Mouse (Mus musculus) embryo, embryonic 9.5 days (tissue): ENCODE results near the gene Tiam2.

Source experiments
- DNase-seq: peaks from one replicate; pipeline ENCODE4 v3.0.0-alpha.2; 2017; ENCODE audit errors: extremely low spot score

The Tiam2 gene

GRCm38 (mm10) chr17:3448725-3449124 is 122.4 kb downstream of the Tiam2 start:
- peak; percentile 62 for DNase-seq

GRCm38 (mm10) chr17:3451077-3451476 is 124.7 kb downstream of the Tiam2 start:
- peak; percentile 30 for DNase-seq

- DNase-seq = no peak
These were observed 126.4 kb downstream of the Tiam2 start for GRCm38 (mm10) chr17:3452571-3453311.

GRCm38 (mm10) chr17:3453946-3454345 is 127.6 kb downstream of the Tiam2 start:
- no peak for DNase-seq

- DNase-seq = no peak
These were observed 128.5 kb downstream of the Tiam2 start for GRCm38 (mm10) chr17:3454850-3455249.

- DNase-seq = no peak
These were observed 131.7 kb downstream of the Tiam2 start for GRCm38 (mm10) chr17:3457914-3458681.

- no peak for DNase-seq
These were observed 139.5 kb downstream of the Tiam2 start for GRCm38 (mm10) chr17:3465861-3466260.

DNA sequence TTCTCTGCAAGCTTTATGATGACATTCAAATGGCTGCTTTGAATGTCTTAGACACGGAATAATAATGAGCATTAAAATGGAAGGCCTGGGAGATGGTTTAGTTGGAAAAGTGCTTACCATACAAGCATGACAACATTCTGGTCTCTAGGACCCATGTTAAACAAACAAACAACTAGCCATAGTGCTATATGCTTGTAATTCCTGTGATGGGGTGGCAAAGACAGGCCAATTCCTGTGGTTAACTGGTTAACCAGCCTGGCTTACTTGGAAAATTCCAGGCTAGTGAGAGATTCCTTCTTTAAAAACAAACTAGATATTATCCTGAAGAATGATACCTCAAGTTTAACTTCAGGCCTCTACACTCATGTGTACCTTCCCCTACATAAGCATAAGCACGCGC is 140.3 kb downstream of the Tiam2 start:
- DNase-seq = no peak

DNA sequence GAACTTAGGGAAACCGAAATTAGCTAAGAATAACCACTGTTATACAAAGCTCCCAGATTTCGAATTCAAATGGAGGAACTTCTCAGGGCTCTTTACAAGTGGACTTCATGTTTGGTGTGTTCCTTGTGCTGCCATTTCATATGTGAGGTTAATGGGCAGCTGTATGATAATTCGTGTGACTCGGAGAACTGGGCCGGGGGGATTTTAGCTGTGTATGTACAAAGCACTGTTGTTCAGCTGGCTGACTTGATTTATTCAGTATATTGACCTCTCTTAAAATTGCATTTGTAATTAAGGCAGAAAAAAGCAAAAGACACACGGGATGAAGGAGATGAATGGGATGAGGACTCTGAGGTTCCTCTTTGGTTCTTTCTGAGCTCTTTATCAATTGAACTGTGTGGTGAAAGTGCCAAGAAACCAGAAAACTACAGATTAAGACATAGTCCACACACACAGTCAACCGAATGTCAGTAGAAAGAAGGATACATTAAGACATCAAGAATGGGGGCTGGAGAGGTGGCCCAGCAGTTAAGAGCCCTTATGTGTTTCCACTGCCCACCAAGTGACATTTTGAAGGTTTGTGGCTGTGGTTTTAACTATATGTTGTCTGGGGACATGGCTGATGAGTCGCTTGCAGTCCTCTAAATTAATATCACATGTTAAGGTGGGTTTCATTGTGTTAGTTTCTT is 141.4 kb downstream of the Tiam2 start:
- DNase-seq = no peak

GRCm38 (mm10) chr17:3472018-3472417 is 145.6 kb downstream of the Tiam2 start:
- no peak for DNase-seq

GRCm38 (mm10) chr17:3476546-3476945 is 150.2 kb downstream of the Tiam2 start:
- no peak for DNase-seq

DNA sequence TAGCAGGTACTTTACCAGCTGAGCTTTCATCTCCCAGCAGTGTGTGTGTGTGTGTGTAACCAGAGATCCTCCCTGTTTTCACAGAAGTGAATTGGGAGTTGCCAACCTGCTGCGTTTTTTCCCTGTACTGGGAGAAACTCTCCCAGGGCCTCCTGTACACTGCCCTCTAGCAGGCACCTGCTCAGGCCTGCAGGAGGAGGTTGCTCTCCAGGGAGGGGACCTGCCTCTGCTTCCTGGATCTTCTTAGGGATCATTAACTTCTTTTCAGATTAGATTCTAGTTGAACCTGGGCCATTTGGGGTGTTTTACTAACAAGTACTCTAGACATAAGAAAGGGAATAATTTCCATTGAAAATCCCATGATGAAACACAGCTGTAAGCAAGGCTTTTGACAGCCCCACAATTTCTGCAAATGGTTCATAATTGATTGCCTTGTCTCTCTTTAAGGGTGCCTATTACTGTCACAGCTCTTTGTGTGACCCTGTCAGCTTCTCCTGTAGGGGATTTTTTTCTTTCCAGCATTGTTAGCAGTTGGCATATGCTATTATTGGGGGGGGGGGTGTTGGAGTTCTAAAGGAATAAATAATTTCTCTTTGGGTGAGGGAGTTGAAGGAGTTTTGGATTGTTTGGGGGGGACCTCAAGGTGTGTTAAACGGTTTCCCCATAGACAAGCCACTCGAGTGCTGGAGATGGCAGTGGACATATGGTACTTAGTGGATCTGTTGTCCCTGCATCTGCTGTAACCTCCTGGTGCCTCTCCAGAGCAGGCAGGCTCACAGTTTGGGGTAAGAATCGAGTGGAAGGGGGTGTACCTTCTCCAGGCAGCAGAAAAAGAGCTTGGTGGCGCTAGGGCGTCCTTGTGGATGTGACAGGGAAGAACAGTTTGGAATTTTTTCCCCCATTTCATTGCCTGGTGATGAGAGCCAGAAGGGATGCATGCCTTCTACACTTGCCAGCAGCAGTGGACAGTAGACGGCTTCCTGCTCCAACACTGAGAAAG is 155.5 kb downstream of the Tiam2 start:
- no peak for DNase-seq

DNA sequence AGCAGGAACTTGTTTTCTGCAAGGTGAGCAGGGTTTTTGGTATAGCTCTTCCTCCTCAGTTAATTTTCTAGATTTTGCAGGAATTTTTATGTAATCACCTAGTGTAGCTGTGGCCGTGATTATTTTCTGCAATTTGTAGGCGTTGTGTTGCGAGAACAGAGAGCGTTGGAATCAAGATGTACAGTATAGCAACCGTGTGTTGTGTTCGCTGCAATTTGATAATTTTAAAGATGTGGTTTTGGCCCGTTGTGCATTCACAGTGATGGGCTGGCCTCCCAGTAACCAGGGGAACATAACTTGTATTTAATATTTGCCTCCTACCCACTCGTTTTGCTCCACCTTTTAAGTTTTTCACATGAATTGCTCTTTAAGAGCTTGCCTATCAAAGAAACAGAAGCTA is 156.7 kb downstream of the Tiam2 start:
- DNase-seq = no peak

GRCm38 (mm10) chr17:3485851-3486250 is 159.5 kb downstream of the Tiam2 start:
- DNase-seq = no peak

DNA sequence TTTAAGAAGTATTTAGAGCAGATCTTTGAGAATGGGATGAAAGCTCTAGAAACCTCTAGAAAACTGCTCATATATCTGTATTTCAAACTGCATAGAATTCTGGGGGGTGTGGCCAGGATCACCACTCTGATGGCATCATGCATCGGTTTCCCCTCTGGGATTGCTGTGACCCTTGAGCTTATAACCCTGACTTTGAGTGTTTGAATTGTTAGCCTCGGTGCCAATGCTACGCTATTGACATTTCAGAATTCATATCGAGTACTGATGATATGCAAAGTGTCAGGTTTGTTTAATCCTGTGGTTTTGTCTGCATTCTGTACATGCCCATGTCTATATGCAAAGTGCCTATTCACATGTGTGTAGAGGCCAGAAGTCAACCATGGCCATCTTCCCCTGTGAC is 160.8 kb downstream of the Tiam2 start:
- DNase-seq = no peak

- DNase-seq = no peak
These were observed 161.6 kb downstream of the Tiam2 start for GRCm38 (mm10) chr17:3487721-3488601.

DNA sequence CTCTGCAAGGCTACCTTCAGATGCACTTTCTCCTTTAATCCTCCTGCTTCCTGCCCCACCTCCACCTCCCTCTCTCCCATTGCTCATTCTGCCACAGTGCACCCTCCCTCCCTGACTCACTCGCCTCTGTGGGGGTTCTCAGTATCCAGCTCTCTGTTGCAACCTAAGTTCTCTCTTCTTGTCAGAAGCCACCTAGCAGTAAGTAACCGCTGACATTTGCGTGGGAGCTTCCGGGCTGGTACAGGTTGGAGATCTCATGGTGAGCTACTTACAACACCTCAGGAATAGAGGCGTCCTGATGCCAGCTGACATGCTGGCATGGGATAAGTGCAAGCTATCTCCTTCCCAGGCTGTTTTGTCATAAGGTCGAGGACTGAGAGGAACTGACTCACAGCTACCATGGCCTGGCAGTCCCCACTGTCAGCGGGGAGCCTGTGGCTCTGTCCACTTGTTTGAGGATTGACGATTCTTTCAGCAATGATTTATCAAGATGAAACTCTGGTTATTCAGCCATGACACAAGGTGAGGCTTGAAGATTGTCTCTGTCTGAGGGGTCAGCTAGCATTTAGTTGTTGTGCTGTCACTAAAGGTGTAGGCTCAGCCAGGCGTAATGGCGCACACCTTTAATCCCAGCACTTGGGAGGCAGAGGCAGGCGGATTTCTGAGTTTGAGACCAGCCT is 164.0 kb downstream of the Tiam2 start:
- DNase-seq = no peak

DNA sequence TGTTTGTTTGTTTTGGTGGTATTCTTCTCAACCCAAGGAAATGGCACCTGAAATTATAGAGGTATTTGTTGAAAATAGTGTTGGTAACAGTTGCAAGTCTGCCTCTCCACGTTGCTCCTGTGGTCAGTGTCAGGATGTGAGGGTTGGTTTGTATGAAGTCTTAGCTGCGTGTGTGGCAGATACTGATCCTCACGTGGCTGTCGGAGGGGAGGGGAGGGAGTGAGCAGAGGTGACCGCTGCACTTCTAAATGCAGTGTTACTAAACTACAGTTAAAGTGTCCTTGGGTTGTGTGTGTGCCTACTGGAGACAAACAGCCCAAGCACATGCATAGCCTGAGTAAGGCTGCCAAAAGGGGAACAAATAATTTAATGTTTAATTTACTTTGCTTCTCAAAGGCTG is 164.7 kb downstream of the Tiam2 start:
- DNase-seq = no peak

GRCm38 (mm10) chr17:3491667-3492066 is 165.3 kb downstream of the Tiam2 start:
- no peak for DNase-seq

DNA sequence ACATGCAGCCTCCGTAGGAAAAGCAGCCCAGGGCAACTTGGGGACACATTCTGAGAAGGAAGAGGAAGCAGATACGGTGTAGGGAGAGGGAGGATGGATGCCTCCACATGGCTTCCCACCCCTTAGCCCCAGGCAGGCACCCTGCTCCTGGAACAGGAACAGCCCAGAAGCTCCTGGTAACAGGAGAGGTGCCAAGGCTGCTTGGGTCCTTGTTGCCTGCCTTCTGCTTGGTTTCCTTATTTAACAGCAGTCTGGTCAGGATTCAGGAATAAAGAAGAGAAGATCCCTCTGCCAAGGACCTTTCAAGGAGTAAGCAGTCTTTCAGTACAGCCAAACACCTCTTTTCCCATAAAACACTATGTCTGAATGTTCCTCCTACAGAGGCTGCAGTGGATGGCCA is 169.2 kb downstream of the Tiam2 start:
- no peak for DNase-seq
